Mouse (Mus musculus): ENCODE measurements at regions not wholly inside any gene's neighbourhood (a gene's known extent, or its start where the extent isn't known, plus 50 kb on each side); places are given as distances from the start of the nearest gene placed in this dataset.

- DNase-seq = no peak
Measured at GRCm38 (mm10) chr15:36888351-36889069, 119.1 kb downstream of the Zfp706 start.

GRCm38 (mm10) chr15:36884671-36885365 lies 122.8 kb downstream of the Zfp706 start:
- DNase-seq = no peak

- DNase-seq = no peak
Measured at GRCm38 (mm10) chr15:36884074-36884473, 123.5 kb downstream of the Zfp706 start.

- no peak for DNase-seq
Measured at GRCm38 (mm10) chr15:36883156-36883555, 124.4 kb downstream of the Zfp706 start.

GRCm38 (mm10) chr15:36881576-36881975 lies 126.0 kb downstream of the Zfp706 start:
- DNase-seq = no peak

GRCm38 (mm10) chr15:36880602-36881001 lies 127.0 kb downstream of the Zfp706 start:
- DNase-seq = no peak

GRCm38 (mm10) chr15:36879587-36879986 lies 128.0 kb downstream of the Zfp706 start:
- no peak for DNase-seq

- no peak for DNase-seq
Measured at GRCm38 (mm10) chr15:36878960-36879359, 128.6 kb downstream of the Zfp706 start.

GRCm38 (mm10) chr15:36878276-36878675 lies 129.3 kb downstream of the Zfp706 start:
- no peak for DNase-seq

- no peak for DNase-seq
Measured at GRCm38 (mm10) chr15:36877501-36877900, 130.1 kb downstream of the Zfp706 start.

GRCm38 (mm10) chr15:36875980-36876778 lies 131.4 kb downstream of the Zfp706 start:
- DNase-seq = no peak

GRCm38 (mm10) chr15:36874555-36874954 lies 133.0 kb downstream of the Zfp706 start:
- no peak for DNase-seq

- DNase-seq = no peak
Measured at GRCm38 (mm10) chr15:36873884-36874243, 133.7 kb downstream of the Zfp706 start.

GRCm38 (mm10) chr15:36873058-36873883 lies 134.3 kb downstream of the Zfp706 start:
- no peak for DNase-seq

GRCm38 (mm10) chr15:36872566-36872965 lies 135.0 kb downstream of the Zfp706 start:
- no peak for DNase-seq

GRCm38 (mm10) chr15:36870717-36871116 lies 136.9 kb downstream of the Zfp706 start:
- no peak for DNase-seq

- no peak for DNase-seq
Measured at GRCm38 (mm10) chr15:36870094-36870493, 137.5 kb downstream of the Zfp706 start.

GRCm38 (mm10) chr15:36866088-36866487 lies 141.5 kb downstream of the Zfp706 start:
- DNase-seq = peak in 1 of 2 experiments; percentile 38

- no peak for DNase-seq
Measured at GRCm38 (mm10) chr15:36865332-36865731, 142.2 kb downstream of the Zfp706 start.

- DNase-seq = no peak
Measured at GRCm38 (mm10) chr15:36864046-36864445, 143.5 kb downstream of the Zfp706 start.

GRCm38 (mm10) chr15:36858711-36859110 lies 148.9 kb downstream of the Zfp706 start:
- no peak for DNase-seq

GRCm38 (mm10) chr15:36857622-36858021 lies 150.0 kb downstream of the Zfp706 start:
- no peak for DNase-seq

All from thymus, postnatal 36 days (tissue).